Mouse (Mus musculus): Measurements from ENCODE around the gene Fth1.

The Fth1 gene

GRCm38 (mm10) chr19:9993036-9993656 is 12.7 kb downstream of the Fth1 start:
- DNase-seq, result peak; percentile 89

- no peak for DNase-seq
These were observed 17.0 kb downstream of the Fth1 start for GRCm38 (mm10) chr19:9997204-9998062.

GRCm38 (mm10) chr19:9998063-9998416 is 17.6 kb downstream of the Fth1 start:
- DNase-seq, result no peak

GRCm38 (mm10) chr19:9998736-9999486 is 18.5 kb downstream of the Fth1 start:
- no peak for DNase-seq

GRCm38 (mm10) chr19:10000330-10000729 is 19.9 kb downstream of the Fth1 start:
- DNase-seq, result no peak

- DNase-seq, result no peak
These were observed 21.0 kb downstream of the Fth1 start, which contains the start of the genes Best1 and Rab3il1 for GRCm38 (mm10) chr19:10001206-10001969. Gene Best1 (minus strand): TSS chr19:10001633. Gene Rab3il1 (plus strand): TSS chr19:10001669.

GRCm38 (mm10) chr19:10003696-10004095 is 23.3 kb downstream of the Fth1 start:
- no peak for DNase-seq

- no peak for DNase-seq
These were observed 31.0 kb downstream of the Fth1 start for GRCm38 (mm10) chr19:10011408-10011807.

GRCm38 (mm10) chr19:10012827-10013278 is 32.5 kb downstream of the Fth1 start:
- DNase-seq, result no peak

- no peak for DNase-seq
These were observed 33.0 kb downstream of the Fth1 start for GRCm38 (mm10) chr19:10013348-10013747.

- no peak for DNase-seq
These were observed 33.5 kb downstream of the Fth1 start for GRCm38 (mm10) chr19:10013913-10014312.

GRCm38 (mm10) chr19:10014824-10015223 is 34.4 kb downstream of the Fth1 start:
- no peak for DNase-seq

GRCm38 (mm10) chr19:10015442-10015841 is 35.0 kb downstream of the Fth1 start:
- no peak for DNase-seq

GRCm38 (mm10) chr19:10016151-10016550 is 35.8 kb downstream of the Fth1 start:
- no peak for DNase-seq

- peak; percentile 63 for DNase-seq
These were observed 37.5 kb downstream of the Fth1 start for GRCm38 (mm10) chr19:10017637-10018526.

GRCm38 (mm10) chr19:10018527-10018818 is 38.1 kb downstream of the Fth1 start:
- DNase-seq, result no peak

GRCm38 (mm10) chr19:10019214-10019760 is 38.9 kb downstream of the Fth1 start:
- no peak for DNase-seq

- DNase-seq, result no peak
These were observed 41.6 kb downstream of the Fth1 start for GRCm38 (mm10) chr19:10021981-10022380.

- DNase-seq, result no peak
These were observed 42.3 kb downstream of the Fth1 start for GRCm38 (mm10) chr19:10022414-10023303.

- no peak for DNase-seq
These were observed 42.9 kb downstream of the Fth1 start for GRCm38 (mm10) chr19:10023304-10023758.
